Mouse (Mus musculus): Measurements from ENCODE around the gene Dync1li1. TPM values are rescaled to one million over a fixed set of nuclear protein-coding genes. Genes with fewer than 3 reads are reported as not detected.
"Not testable (repeated sequence)": the region's sequence is repeated elsewhere in the genome, so short reads cannot be mapped to it uniquely, and the experiment has no call there.

The Dync1li1 gene
- polyA plus RNA-seq, 1 experiment: 41.1 TPM

DNA sequence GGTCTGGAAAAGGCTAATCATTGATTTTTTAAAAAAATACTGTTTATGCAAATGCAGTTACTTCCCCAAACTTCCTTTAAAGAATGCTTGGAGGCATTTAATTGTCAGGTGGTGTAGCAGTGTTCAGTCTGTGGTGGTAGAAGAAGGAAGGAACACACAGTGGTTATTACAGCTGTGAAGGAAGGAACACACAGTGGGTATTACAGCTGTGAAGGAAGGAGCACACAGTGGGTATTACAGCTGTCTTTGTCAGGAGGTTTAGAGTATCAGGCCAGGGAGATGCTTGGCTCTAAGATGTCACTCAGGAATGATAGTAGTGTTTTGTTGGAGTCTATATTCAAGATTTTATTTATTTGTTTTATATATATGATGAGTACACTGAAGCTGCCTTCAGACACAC lies 2.5 kb downstream of the Dync1li1 start:
- Histone ChIP-seq H3ac (ENCODE audit: control insufficient read depth, insufficient read length, low read depth) (no peak overlapping the region), H3K27me3 (ENCODE audit: control insufficient read depth, insufficient read depth, insufficient read length) (no peaks in the 10 kb centered on the region), H3K36me3 (ENCODE audit: control insufficient read depth, insufficient read depth) (peaks cover 33% of the 10 kb centered on the region), H3K79me3 (ENCODE audit: low read depth) (peaks cover 37% of the 10 kb centered on the region), H3K79me2 (ENCODE audit: control insufficient read depth, insufficient read depth) (peaks cover 63% of the 10 kb centered on the region), H3K4me3 (ENCODE audit: insufficient read depth, poor library complexity, severe bottlenecking) (no peak overlapping the region)
- TF ChIP-seq CEBPB (IDR thresholded peaks at IDR 0.05; ENCODE audit: low read depth): no peak
- no peak for TF ChIP-seq FOSL1 (IDR thresholded peaks at IDR 0.05; ENCODE audit: insufficient read depth, low read length, poor library complexity, severe bottlenecking)
- TF ChIP-seq USF1 (IDR thresholded peaks at IDR 0.05; ENCODE audit: low read depth): no peak
- TF ChIP-seq MAX (IDR thresholded peaks at IDR 0.05): no peak
- no peak for TF ChIP-seq MYOG (IDR thresholded peaks at IDR 0.05; ENCODE audit: control insufficient read depth, extremely low read depth, insufficient read length)
- no peak for TF ChIP-seq MYOD1 (IDR thresholded peaks at IDR 0.05; ENCODE audit: control insufficient read depth, insufficient read length, low read depth)
- no peak for TF ChIP-seq CTCF (IDR thresholded peaks at IDR 0.05; ENCODE audit: control insufficient read depth, insufficient read depth, insufficient read length)

DNA sequence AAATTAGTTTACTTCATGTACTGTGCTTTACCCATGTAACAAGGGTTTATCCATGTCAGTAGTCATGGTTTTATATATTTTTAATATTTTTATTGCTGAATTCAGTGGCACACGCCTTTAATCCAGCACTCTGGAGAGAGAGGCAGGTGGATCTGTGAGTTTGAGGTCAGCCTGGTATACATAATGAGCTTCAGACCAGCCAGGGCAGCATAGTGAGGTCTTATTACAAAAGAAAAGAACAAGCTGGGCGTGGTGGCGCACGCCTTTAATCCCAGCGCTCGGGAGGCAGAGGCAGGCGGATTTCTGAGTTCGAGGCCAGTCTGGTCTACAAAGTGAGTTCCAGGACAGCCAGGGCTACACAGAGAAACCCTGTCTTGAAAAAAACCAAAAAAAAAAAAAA lies 7.1 kb downstream of the Dync1li1 start:
- not testable (repeated sequence) for H3K4me3 ChIP-seq (ENCODE audit: insufficient read depth, poor library complexity, severe bottlenecking); H3ac ChIP-seq (ENCODE audit: control insufficient read depth, insufficient read length, low read depth); H3K27me3 ChIP-seq (ENCODE audit: control insufficient read depth, insufficient read depth, insufficient read length)
- Histone ChIP-seq H3K36me3 (ENCODE audit: control insufficient read depth, insufficient read depth) (peaks cover 44% of the 10 kb centered on the region), H3K79me3 (ENCODE audit: low read depth) (peaks cover 53% of the 10 kb centered on the region), H3K79me2 (ENCODE audit: control insufficient read depth, insufficient read depth) (peaks cover 88% of the 10 kb centered on the region)

DNA sequence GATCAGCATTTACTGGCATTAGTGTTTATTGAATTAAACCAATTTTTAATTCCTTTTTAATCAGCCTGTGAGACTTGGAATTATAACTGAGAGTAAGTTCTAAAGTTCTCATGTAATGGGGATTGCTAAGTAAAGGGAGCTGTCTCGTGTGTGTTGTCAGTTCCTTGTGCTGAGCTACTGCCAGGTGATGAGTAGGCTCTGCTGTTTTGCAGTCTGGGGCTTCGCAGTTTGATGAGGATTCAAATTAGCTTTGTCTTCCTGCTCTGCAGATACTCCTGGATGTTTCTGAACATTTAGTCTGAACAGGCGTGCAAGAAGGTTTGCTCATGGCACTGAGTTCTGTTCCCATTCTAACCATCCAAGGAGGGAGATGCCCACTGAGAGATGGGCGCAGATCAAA lies 8.5 kb downstream of the Dync1li1 start:
- H3K4me3 ChIP-seq (ENCODE audit: insufficient read depth, poor library complexity, severe bottlenecking): no peak overlapping the region
- peaks cover 56% of the 10 kb centered on the region for H3K79me3 ChIP-seq (ENCODE audit: low read depth)
- no peak overlapping the region for H3ac ChIP-seq (ENCODE audit: control insufficient read depth, insufficient read length, low read depth)
- H3K79me2 ChIP-seq (ENCODE audit: control insufficient read depth, insufficient read depth): peaks cover 90% of the 10 kb centered on the region
- H3K36me3 ChIP-seq (ENCODE audit: control insufficient read depth, insufficient read depth): peaks cover 38% of the 10 kb centered on the region
- no peaks in the 10 kb centered on the region for H3K27me3 ChIP-seq (ENCODE audit: control insufficient read depth, insufficient read depth, insufficient read length)
- no peak for TF ChIP-seq USF1 (IDR thresholded peaks at IDR 0.05; ENCODE audit: low read depth)
- TF ChIP-seq MYOD1 (IDR thresholded peaks at IDR 0.05; ENCODE audit: control insufficient read depth, insufficient read length, low read depth): no peak
- TF ChIP-seq MYOG (IDR thresholded peaks at IDR 0.05; ENCODE audit: control insufficient read depth, extremely low read depth, insufficient read length): no peak
- no peak for TF ChIP-seq MAX (IDR thresholded peaks at IDR 0.05)
- no peak for TF ChIP-seq CTCF (IDR thresholded peaks at IDR 0.05; ENCODE audit: control insufficient read depth, insufficient read depth, insufficient read length)
- no peak for TF ChIP-seq CEBPB (IDR thresholded peaks at IDR 0.05; ENCODE audit: low read depth)
- no peak for TF ChIP-seq FOSL1 (IDR thresholded peaks at IDR 0.05; ENCODE audit: insufficient read depth, low read length, poor library complexity, severe bottlenecking)

DNA sequence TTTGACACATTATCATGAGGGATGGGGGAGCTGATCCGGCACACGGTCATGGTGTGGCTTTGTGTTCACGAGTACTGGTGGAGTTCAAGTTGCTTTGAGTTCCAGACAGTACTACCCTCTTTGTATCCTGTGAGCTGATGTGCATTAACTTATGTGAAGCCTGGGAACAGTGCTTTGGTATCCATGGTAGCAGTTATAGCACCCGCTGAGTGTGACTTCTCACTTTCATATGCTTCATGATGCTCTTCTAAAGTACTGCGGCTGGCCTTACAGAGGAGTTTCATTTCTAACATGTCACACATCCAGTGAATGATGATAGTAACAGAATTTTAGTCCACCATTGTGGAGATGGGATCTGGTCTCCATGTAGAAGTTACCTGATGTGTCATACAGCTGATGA lies 9.3 kb downstream of the Dync1li1 start:
- H3K79me3 ChIP-seq (ENCODE audit: low read depth): peaks cover 59% of the 10 kb centered on the region
- no peaks in the 10 kb centered on the region for H3K27me3 ChIP-seq (ENCODE audit: control insufficient read depth, insufficient read depth, insufficient read length)
- H3ac ChIP-seq (ENCODE audit: control insufficient read depth, insufficient read length, low read depth): no peak overlapping the region
- H3K79me2 ChIP-seq (ENCODE audit: control insufficient read depth, insufficient read depth): peaks cover 91% of the 10 kb centered on the region
- no peak overlapping the region for H3K4me3 ChIP-seq (ENCODE audit: insufficient read depth, poor library complexity, severe bottlenecking)
- H3K36me3 ChIP-seq (ENCODE audit: control insufficient read depth, insufficient read depth): peaks cover 40% of the 10 kb centered on the region
- TF ChIP-seq FOSL1 (IDR thresholded peaks at IDR 0.05; ENCODE audit: insufficient read depth, low read length, poor library complexity, severe bottlenecking) (no peak), USF1 (IDR thresholded peaks at IDR 0.05; ENCODE audit: low read depth) (no peak), CTCF (IDR thresholded peaks at IDR 0.05; ENCODE audit: control insufficient read depth, insufficient read depth, insufficient read length) (no peak), MYOG (IDR thresholded peaks at IDR 0.05; ENCODE audit: control insufficient read depth, extremely low read depth, insufficient read length) (no peak), MAX (IDR thresholded peaks at IDR 0.05) (no peak), MYOD1 (IDR thresholded peaks at IDR 0.05; ENCODE audit: control insufficient read depth, insufficient read length, low read depth) (no peak), CEBPB (IDR thresholded peaks at IDR 0.05; ENCODE audit: low read depth) (no peak)

DNA sequence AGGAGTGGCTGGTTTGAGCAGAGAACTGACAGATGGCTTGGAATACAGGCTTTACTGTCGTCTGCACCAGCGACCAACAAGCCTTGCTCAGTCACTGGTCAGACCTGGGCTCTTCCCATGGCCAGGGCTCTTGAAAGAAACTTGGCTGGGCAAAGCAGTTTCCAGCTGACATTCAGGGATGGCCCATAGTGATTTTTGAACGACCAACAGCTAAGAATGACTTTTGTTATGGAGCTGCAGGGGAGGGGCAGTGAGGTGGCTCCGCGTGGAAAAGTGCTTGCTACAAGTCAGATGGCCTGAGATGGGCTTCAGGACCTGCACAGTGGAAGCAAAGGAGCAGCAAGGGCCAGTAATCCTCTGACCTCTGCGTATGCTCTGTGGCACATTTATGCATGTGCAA lies 10.7 kb downstream of the Dync1li1 start:
- Histone ChIP-seq H3K79me3 (ENCODE audit: low read depth) (peaks cover 65% of the 10 kb centered on the region), H3K4me3 (ENCODE audit: insufficient read depth, poor library complexity, severe bottlenecking) (no peak overlapping the region), H3K79me2 (ENCODE audit: control insufficient read depth, insufficient read depth) (peaks cover 92% of the 10 kb centered on the region), H3ac (ENCODE audit: control insufficient read depth, insufficient read length, low read depth) (no peak overlapping the region), H3K27me3 (ENCODE audit: control insufficient read depth, insufficient read depth, insufficient read length) (no peaks in the 10 kb centered on the region), H3K36me3 (ENCODE audit: control insufficient read depth, insufficient read depth) (peaks cover 28% of the 10 kb centered on the region)
- no peak for TF ChIP-seq MYOD1 (IDR thresholded peaks at IDR 0.05; ENCODE audit: control insufficient read depth, insufficient read length, low read depth)
- no peak for TF ChIP-seq CEBPB (IDR thresholded peaks at IDR 0.05; ENCODE audit: low read depth)
- TF ChIP-seq MYOG (IDR thresholded peaks at IDR 0.05; ENCODE audit: control insufficient read depth, extremely low read depth, insufficient read length): no peak
- TF ChIP-seq MAX (IDR thresholded peaks at IDR 0.05): no peak
- no peak for TF ChIP-seq USF1 (IDR thresholded peaks at IDR 0.05; ENCODE audit: low read depth)
- no peak for TF ChIP-seq FOSL1 (IDR thresholded peaks at IDR 0.05; ENCODE audit: insufficient read depth, low read length, poor library complexity, severe bottlenecking)
- TF ChIP-seq CTCF (IDR thresholded peaks at IDR 0.05; ENCODE audit: control insufficient read depth, insufficient read depth, insufficient read length): no peak

DNA sequence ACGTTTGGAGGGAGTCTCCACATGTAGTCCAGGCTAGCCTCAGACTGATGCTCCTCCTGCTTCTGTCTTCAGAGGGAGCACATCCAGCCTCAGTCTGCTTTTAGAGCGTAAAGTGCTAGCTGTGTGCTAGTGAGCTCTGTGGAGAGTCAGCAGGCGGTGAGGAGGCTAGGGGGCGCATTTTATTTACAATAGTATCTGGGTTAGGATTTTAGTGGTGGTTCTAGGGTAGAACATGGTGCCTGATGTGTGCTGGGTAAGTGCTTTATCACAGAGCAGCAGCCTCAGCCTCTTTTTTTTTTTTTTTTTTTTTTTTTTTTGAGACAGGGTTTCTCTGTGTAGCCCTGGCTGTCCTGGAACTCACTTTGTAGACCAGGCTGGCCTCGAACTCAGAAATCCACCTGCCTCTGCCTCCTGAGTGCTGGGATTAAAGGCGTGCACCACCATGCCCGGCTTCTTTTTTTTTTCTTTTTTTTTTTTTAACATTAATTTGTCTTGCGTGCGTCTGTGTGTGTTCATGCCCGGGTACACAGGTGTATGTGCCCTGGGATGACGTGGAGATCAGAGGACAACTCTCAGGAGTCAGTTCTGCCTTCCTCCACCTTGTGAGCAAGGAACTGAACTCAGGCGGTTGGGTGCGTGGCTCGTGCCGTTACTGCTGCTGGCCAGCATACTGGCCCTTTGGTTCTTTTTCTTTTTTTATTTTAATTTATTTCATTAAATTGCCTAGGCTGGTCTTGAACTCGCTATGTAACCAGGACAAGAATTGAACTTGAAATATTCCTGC lies 11.5 kb downstream of the Dync1li1 start:
- peaks cover 62% of the 10 kb centered on the region for H3K79me3 ChIP-seq (ENCODE audit: low read depth)
- no peaks in the 10 kb centered on the region for H3K27me3 ChIP-seq (ENCODE audit: control insufficient read depth, insufficient read depth, insufficient read length)
- H3ac ChIP-seq (ENCODE audit: control insufficient read depth, insufficient read length, low read depth): no peak overlapping the region
- peaks cover 21% of the 10 kb centered on the region for H3K36me3 ChIP-seq (ENCODE audit: control insufficient read depth, insufficient read depth)
- H3K4me3 ChIP-seq (ENCODE audit: insufficient read depth, poor library complexity, severe bottlenecking): no peak overlapping the region
- no peak for TF ChIP-seq CEBPB (IDR thresholded peaks at IDR 0.05; ENCODE audit: low read depth)
- no peak for TF ChIP-seq CTCF (IDR thresholded peaks at IDR 0.05; ENCODE audit: control insufficient read depth, insufficient read depth, insufficient read length)
- TF ChIP-seq MYOG (IDR thresholded peaks at IDR 0.05; ENCODE audit: control insufficient read depth, extremely low read depth, insufficient read length): no peak
- TF ChIP-seq MAX (IDR thresholded peaks at IDR 0.05): no peak
- no peak for TF ChIP-seq FOSL1 (IDR thresholded peaks at IDR 0.05; ENCODE audit: insufficient read depth, low read length, poor library complexity, severe bottlenecking)
- peaks cover 92% of the 10 kb centered on the region for H3K79me2 ChIP-seq (ENCODE audit: control insufficient read depth, insufficient read depth)

All from C2C12 (cell line).